Mouse (Mus musculus): ENCODE results near the gene S100a3.

Gene S100a3

GRCm38 (mm10) chr3:90574691-90575090 lies 14.3 kb downstream of the S100a3 start:
- peak; percentile 30 for DNase-seq (ENCODE audit: inconsistent ontology term)

DNA sequence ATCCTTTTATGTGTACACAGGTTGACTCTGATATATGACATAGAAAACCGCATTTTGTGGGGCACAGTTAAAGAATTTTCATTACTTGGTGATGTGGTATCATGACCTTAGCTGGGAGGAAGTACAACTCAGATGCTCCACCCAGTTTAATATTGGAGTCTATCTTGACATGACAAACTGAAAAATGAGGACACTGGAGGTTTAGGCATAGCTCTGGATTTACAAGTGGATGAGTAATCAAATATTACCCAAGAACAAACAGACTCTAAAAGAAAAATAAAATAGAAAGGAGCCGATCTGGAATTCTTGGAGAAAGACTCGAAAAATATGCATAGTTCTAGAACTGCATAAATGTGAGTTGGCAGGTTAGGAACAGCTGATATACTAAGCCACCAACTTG lies 14.9 kb downstream of the S100a3 start:
- DNase-seq (ENCODE audit: inconsistent ontology term) = no peak

DNA sequence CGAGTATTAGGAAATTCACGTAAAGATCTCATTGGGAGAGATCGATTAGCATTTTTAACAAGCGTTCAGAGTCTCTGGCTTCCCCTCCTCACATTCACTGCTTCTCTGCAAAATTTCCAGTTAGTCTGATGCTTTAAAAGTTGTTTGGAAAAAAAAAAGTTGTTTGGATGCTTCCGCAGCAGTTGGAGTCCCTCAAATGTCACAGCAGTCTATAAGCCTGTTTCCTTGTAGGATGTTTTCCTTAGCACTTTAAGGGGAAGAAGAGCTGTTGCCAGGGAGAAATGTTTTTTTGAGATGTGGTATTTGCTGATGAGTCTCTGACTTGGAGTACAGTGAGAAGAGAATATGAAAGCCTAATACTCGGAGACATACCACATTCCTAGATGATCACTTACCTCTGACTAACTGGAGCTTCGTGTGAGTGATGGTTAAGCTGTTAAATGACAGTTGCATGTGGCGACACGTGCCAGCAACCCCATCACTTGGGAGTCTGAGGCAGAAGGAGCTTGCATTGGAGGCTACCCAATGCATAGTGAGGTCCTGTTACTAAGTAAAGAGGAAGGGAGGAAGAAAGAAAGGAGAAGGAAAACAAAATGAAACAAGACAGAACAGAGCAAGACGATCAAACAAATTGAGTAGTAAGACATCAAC lies 16.1 kb downstream of the S100a3 start:
- DNase-seq (ENCODE audit: inconsistent ontology term) = no peak

- peak; percentile 62 for DNase-seq (ENCODE audit: inconsistent ontology term)
These were observed 19.1 kb downstream of the S100a3 start for GRCm38 (mm10) chr3:90579433-90579832.

GRCm38 (mm10) chr3:90581141-90581540 lies 20.8 kb downstream of the S100a3 start:
- no peak for DNase-seq (ENCODE audit: inconsistent ontology term)

GRCm38 (mm10) chr3:90582156-90582555 lies 21.8 kb downstream of the S100a3 start:
- DNase-seq (ENCODE audit: inconsistent ontology term) = no peak

- DNase-seq (ENCODE audit: inconsistent ontology term) = no peak
These were observed 22.2 kb downstream of the S100a3 start for GRCm38 (mm10) chr3:90582556-90582955.

DNA sequence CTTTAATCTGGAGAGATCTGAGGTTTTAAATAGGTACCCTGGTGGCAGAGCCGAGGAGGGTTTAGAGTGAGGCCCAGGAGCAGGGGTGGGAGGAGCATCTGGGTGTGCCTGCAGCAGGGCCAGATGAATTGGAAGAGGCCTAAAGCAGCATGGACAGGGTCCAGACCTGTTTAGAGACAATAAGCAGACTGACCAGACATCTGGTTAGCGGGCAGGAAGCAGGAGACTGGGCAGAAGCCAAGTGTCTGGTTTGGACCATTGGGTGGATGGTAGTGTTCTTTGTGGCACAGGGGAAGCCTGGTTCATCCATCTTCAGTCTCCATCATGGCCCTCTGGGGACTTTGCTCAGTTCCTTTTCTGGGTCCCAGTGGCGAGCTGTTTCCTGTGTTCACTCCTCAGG lies 23.5 kb downstream of the S100a3 start:
- peak; percentile 65 for DNase-seq (ENCODE audit: inconsistent ontology term)

DNA sequence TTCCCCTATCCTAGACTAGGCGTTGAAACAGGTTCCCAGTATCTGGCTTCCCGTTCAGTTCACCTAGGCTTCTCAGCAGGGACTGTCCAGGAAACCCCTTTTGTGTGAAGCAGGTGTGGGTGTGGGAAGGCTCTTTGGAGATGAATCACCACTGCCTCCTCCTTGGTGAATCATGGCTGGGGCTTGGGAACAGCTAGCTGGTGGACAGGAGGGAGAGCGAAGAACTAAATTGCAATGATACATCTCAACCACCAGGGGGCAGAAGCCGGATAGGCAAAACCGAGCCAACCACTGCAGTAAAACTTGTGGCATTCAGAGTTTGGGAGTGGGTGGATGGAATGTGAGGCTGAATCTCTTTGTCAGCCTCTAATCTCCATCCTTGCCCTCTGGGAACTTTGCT lies 25.2 kb downstream of the S100a3 start:
- peak; percentile 91 for DNase-seq (ENCODE audit: inconsistent ontology term)

DNA sequence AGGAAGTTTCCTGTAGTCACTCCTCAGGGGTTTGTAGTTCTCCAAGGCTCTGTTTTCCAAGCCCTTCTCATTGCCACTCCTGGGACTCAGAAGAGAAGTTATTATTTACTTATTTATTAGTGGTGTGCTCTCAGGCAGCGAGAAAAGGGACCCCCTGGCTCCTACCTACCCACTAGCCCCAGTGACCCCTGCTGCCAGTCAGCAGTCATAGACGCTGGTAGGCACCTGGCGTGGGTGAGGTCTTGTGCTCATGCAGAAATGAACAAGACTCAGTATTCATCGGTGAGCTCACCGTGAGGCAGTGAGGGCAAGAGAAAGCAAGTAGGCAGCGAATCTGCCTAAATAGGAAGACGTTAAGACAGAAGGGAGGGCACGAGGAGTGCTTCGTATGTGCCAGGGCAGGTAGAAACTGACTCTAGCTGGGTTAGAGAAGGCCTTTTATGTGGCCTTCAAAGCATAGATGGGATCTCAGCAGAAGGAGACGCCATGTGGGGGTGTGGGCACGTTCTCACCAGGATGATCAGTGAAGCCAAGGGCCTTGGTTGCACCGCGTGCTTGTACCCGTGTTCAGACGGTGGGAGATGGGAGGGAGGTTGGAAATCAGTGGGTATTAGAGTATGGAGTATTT lies 25.8 kb downstream of the S100a3 start:
- no peak for DNase-seq (ENCODE audit: inconsistent ontology term)

DNA sequence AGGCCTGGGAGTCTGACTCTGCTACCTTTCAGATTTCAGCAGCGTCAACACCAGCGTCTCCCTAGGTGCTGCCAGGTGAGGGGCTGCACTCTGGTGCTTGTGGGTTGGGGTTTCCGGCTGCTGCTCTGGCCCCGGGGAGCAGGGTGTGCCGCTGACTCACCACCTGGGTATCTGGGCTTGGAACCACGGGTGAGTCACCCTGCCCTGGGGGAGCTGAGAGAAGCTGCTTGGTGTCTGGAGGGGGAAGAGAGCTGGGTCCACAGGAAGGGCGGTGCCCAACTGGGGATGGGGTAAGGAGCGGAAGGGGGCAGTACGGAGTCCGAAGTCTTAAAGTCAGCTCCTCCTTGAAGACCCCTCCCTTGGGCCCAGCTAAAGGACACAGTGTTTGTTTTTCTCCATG lies 26.5 kb downstream of the S100a3 start:
- DNase-seq (ENCODE audit: inconsistent ontology term) = peak; percentile 99

GRCm38 (mm10) chr3:90587361-90588101 lies 27.2 kb downstream of the S100a3 start:
- DNase-seq (ENCODE audit: inconsistent ontology term) = peak; percentile 91

- no peak for DNase-seq (ENCODE audit: inconsistent ontology term)
These were observed 29.0 kb downstream of the S100a3 start for GRCm38 (mm10) chr3:90589390-90589789.

DNA sequence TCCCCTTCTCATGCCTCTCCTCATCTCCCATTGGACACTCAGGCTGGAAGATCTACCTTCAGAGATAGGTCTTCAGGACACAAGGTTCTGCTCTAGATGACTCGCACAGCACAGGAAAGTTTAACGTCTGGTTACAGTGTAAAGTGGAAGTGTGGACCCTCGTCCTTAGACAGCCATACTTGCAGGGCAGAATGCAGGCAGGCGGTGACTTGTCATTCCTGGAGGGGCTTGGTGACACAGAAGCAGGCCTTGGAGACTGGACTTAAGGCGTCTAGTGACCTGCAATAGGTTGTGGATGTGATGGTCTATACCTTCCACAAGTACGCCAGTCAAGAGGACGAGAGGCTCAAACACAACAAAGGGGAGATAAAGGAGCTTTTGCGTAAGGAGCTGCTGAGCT lies 29.6 kb downstream of the S100a3 start, which contains the start of gene S100a2:
TSS of gene S100a2 (plus strand) at position 301 of the 400 bp plus-strand sequence.
- DNase-seq (ENCODE audit: inconsistent ontology term) = no peak

- no peak for DNase-seq (ENCODE audit: inconsistent ontology term)
These were observed 34.1 kb downstream of the S100a3 start for GRCm38 (mm10) chr3:90594466-90594865.

DNA sequence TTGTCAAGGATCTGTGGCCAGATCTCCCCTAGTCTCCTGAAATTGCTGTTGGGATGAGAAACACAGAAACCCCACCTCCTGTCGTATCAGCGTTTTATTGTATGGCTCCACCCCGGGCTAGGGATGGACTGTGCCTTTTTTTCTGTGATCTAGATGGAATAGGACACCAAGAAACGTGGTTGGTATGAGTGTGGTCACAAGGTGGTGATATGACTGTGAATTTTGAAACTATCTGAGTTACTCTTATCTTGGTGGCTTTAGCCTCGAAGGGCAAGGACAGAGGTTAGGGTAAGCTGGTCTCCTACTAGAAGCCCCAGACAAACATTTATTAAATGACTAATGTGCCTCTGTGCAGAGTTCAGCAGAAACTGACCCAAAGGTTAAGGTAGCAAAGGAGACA lies 35.2 kb downstream of the S100a3 start:
- no peak for DNase-seq (ENCODE audit: inconsistent ontology term)

- no peak for DNase-seq (ENCODE audit: inconsistent ontology term)
These were observed 36.4 kb downstream of the S100a3 start for GRCm38 (mm10) chr3:90596810-90597209.

DNA sequence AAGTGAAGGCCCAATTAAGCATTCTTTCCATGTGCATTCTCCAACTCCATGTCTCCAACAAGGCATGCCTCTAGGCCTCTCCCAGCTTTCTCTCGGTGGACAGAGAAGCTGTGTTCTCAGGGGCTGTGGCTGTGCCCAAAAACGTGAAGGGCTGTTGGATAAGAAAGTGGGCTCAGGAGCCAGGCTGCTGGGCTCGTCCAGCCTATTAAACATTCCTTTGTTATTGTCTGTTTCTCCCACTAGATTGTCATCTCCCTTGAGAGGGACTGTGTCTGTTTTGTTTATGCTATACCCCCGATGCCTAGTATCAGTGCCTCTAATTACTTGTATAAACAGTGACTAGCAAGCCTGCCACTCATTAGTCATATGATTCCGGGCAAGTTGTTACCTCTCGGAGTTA lies 37.4 kb downstream of the S100a3 start:
- peak; percentile 77 for DNase-seq (ENCODE audit: inconsistent ontology term)

- no peak for DNase-seq (ENCODE audit: inconsistent ontology term)
These were observed 37.8 kb downstream of the S100a3 start for GRCm38 (mm10) chr3:90598212-90598611.

GRCm38 (mm10) chr3:90599401-90599800 lies 39.0 kb downstream of the S100a3 start:
- no peak for DNase-seq (ENCODE audit: inconsistent ontology term)

DNA sequence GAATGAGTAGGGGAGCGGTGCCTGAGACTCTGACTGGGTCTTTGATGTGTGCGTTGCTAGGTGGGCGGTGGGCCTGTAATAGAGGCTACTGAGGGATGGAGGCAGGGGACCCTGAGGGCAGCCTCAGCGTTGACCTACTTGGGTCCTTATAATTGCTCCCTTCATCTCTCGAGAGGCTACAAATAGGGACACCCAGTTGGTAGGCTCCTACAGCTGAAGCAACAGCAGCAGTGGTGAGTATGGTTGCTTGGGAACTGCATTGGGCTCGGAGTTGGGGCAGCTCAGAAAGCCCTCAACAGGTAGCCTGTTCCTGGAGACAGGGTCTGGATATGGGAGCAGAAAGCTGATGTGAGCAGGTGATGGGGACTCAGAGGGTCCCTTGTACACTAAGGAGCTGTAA lies 39.7 kb downstream of the S100a3 start:
- no peak for DNase-seq (ENCODE audit: inconsistent ontology term)

DNA sequence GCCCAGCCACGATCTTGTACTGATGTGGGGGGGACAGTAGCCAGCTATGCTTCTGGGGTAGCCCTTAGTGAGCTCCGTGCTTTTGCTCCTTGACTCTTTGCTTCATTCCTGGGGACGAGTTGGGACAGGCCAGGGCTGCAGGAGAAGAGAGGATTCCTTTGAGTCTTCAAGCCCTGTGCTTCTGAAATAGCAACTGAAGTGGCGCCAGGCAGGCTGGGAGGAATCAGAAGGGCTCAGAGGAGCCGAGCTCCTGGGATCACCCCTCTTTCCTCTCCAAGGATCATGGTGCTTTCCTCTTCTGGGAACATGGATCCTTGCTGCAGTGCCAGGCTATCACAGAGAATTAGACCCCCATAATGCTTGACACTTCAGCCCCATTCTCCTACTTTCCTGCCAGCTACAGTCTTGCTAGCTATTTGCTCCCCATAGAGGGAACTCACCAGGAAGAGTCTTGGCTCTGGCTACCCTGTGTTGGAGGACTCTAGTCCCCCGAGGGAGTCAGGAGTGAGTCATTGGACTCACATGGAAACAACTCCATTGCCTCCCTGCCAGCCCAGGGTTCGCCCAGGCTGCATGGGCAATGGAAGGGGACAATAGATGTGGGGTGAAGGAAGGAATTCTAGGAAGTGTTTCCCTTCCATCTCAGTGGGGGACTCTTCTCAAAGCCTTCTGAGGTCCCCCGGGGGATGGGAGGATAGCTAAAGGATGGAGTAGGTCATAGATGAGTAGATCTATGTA lies 40.2 kb downstream of the S100a3 start:
- DNase-seq (ENCODE audit: inconsistent ontology term) = peak; percentile 89
